Mouse (Mus musculus) spleen, postnatal 10 days (tissue): ENCODE data around the gene Ndufc1.
A peak's percentile ranks its signal among the peaks of the same experiment; 100 is the strongest.
"Not testable (repeated sequence)": the region's sequence is repeated elsewhere in the genome, so short reads cannot be mapped to it uniquely, and the experiment has no call there.

Experiments
- DNase-seq, 2 experiments: peaks; one replicate each; pipeline ENCODE4 v3.0.0; 2021 to 2022; ENCODE audit warnings: low spot score in 2 of 2

The Ndufc1 gene

DNA sequence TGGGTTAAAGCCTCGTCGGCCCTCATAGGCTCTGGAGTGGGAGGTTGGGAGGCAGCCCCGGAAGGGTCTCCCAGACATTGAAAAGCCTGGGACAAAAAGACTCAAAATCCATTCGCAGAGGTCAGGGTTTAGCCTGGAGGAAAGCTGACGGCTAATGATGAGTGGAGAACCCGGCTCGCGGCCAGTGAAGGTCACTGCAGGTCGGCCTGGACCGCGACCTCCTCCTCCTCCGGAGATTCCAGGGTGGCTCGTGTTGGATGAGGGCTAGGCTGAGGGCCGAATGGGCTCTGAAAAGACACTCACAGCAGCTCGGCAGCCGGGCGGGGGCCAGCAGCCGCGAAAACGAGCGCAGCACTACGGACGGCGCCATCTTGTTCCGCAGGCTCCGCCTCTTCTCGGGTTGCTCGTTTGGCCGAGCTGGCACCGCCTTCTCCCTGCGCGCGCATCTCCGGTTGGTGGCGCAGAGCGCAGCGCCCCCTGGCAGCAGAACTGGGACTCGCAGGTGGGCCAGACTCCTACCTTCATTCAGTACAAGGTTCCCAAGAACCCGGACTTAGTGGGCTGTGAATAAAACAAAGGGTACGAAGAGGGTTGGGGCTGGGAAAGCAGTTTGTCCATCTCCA, at the start of gene Ndufc1:
TSS of gene Ndufc1 (minus strand) at position 428 of the 623 bp plus-strand sequence.
- peak; percentile 99 to 100 for DNase-seq

GRCm38 (mm10) chr3:51434871-51435595, 26.2 kb upstream of the Ndufc1 start:
- peak in 1 of 2 experiments; percentile 21 for DNase-seq

GRCm38 (mm10) chr3:51434364-51434763, 25.6 kb upstream of the Ndufc1 start:
- DNase-seq = not testable (repeated sequence)

- no peak for DNase-seq
Measured at GRCm38 (mm10) chr3:51425394-51425793, 16.6 kb upstream of the Ndufc1 start.

DNA sequence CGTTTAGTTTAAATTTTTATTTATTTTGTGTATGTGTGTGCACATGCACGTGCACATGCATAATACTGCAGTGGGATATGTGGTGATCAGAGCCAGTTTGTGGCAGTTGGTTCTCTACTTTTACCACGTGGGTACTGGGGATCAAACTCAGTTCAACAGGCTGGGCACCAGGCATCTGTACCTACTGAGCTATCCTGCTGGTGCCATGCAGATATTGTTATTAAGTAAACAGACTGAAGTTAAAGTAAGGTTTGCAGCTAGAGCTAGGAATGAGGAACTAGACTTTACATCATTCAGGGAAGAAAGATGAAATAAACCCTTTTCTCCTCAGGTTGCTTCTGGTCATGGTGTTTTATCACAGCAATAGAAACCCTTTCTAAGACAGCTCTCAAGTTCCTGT, 13.1 kb upstream of the Ndufc1 start:
- DNase-seq = no peak

- DNase-seq = no peak
Measured at GRCm38 (mm10) chr3:51417966-51418365, 9.2 kb upstream of the Ndufc1 start.

DNA sequence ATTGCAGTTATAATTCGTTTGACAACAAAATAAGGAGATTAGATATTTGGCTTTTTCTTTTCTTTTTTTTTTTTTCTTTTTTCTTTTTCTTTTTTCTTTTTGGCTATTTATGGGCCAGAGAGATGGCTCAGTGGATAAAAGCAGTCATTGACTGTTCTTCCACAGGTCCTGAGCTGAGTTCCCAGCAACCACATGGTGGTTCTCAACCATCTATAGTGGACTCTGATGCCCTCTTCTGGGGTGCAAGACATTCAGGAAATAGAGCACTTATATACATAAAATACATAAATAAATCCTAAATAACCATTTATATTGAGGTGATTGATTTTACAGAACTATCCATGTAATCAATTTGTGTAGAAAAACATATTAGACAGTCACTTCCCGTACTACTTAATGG, 8.7 kb upstream of the Ndufc1 start:
- DNase-seq = no peak

GRCm38 (mm10) chr3:51417135-51417458, 8.3 kb upstream of the Ndufc1 start:
- no peak for DNase-seq

- peak; percentile 65 to 66 for DNase-seq
Measured at GRCm38 (mm10) chr3:51416364-51417134, 7.8 kb upstream of the Ndufc1 start.

DNA sequence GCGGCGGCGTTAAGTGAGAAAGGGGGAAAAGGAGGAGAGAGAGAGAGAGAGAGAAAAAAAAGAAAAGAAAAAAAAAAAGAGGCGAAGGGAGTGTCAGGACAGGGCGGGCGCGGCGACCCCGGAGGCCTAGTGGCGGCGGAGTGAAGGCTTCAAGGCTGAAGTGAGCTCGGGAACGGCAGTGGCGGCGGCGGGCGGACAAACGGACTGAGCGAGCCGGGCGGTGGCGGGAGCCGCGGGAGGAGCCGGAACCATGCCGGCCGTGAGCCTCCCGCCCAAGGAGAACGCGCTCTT, 7.2 kb upstream of the Ndufc1 start:
- no peak for DNase-seq

- peak; percentile 89 to 97 for DNase-seq
Measured at GRCm38 (mm10) chr3:51415098-51416072, 6.6 kb upstream of the Ndufc1 start, which contains the start of gene Naa15. Gene Naa15, plus strand, starts transcription at chr3:51415148.

DNA sequence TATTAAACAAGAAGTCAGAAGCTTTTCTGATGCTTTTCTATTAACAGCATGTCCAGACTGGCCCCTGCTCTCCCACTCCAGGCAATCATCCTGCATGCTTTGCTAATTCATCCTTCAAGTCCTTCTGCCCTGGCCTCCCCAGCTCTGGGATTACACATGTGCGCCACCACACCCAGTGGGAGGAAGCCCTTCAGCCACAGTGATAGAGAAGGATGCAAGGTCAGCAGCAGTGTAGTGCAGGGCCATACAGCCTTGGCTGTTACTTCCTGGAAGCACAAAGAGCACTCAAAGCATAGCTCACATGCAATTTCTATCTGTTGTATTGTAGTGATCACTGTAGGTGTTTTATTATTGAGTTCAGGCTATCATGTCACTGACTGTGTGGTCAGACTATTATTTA, 4.5 kb upstream of the Ndufc1 start:
- no peak for DNase-seq

- no peak for DNase-seq
Measured at GRCm38 (mm10) chr3:51412457-51412856, 3.7 kb upstream of the Ndufc1 start.

- no peak for DNase-seq
Measured at GRCm38 (mm10) chr3:51407870-51408560, 773 bp downstream of the Ndufc1 start.

- no peak for DNase-seq
Measured at GRCm38 (mm10) chr3:51402628-51403027, 6.2 kb downstream of the Ndufc1 start.

DNA sequence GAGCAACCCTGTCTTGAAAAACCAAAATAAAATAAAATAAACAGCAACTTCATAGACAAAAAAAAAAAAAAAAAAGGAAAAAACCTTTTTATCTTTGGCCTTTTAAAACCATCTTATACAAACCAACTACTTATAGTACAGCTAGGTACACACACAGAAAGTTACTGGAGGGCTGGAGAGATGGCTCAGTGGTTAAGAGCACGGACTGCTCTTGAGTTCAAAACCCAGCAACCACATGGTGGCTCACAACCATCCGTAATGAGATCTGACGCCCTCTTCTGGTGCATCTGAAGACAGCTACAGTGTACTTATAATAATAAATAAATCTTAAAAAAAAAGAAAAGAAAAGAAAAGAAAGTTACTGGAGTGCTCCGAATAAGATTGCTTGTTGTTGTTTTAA, 6.7 kb downstream of the Ndufc1 start:
- not testable (repeated sequence) for DNase-seq

DNA sequence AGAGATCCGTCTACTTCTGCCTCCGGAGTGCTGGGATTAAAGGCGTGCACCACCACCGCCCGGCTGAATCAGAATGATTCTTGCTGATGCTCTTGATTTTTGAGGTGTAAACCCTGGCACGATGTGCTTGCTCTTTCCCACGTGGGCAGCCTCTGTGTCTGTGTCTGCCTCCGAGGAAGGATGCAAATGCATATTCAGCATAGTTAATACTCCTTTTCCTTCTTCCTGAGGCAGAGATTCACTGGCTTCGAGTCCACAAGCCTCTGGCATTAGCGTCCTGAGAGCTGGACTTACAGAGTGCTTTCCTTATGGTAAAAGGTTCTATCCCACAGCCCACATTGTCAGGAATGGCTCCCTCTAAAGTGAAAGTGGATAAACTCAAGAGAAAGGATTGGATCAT, 8.1 kb downstream of the Ndufc1 start:
- no peak for DNase-seq

DNA sequence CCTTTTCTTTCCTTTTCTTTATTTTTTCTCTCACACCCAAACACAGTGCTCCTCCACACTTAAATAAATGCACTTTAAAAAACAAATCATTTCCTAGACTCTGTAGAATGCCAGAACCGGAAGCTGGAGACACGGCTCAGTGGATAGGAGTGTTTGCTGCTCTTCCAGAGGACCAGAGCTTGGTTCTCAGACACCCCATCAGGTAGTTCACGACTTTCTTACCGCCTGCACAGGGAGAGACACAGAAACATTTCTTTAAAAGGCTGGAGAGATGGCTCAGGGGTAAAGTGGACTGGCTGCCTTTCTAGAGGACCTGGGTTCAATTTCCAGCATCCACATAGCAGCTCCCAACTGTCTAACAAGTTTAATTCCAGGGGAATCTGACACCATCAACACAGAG, 9.3 kb downstream of the Ndufc1 start:
- DNase-seq = no peak

GRCm38 (mm10) chr3:51398667-51399066, 10.1 kb downstream of the Ndufc1 start:
- DNase-seq = no peak

- DNase-seq = no peak
Measured at GRCm38 (mm10) chr3:51397700-51398299, 11.0 kb downstream of the Ndufc1 start.
